Mouse (Mus musculus) embryonic stem cell, embryonic (primary cell): ENCODE results near the gene Cxcl15.

Experiments
- CTCF ChIA-PET, 4 experiments: fragments of 300-600 bp in 2 of 4; fragments of 350-600 bp in 2 of 4; sonication (Branson Sonifier 250); formaldehyde crosslinking; loops; one replicate each; lab custom pipeline; 2022; ENCODE audit warnings: inconsistent platforms in 2 of 4; lab: Charles Lee
- POLR2A ChIA-PET, 4 experiments: fragments of 300-600 bp in 2 of 4; fragments of 350-600 bp in 2 of 4; sonication (Branson Sonifier 250); formaldehyde crosslinking; loops; one replicate each; lab custom pipeline; 2022; ENCODE audit warnings: antibody characterized with exemption in 4 of 4, inconsistent platforms in 1 of 4; lab: Charles Lee

Gene Cxcl15

GRCm38 (mm10) chr5:90794195-90794625, at the start of gene Cxcl15:
Cxcl15 (plus strand) TSS chr5:90794534.
- ChIA-PET POLR2A (no interaction called here), CTCF (no interaction called here)

GRCm38 (mm10) chr5:90753934-90754333, 40.4 kb upstream of the Cxcl15 start:
- ChIA-PET CTCF (no interaction called here), POLR2A (no interaction called here)

GRCm38 (mm10) chr5:90758020-90758605, 36.2 kb upstream of the Cxcl15 start:
- ChIA-PET CTCF (no interaction called here), POLR2A (interaction anchor here in 2 of 4 experiments (0.6 to 1.7 kb wide), 2 partner anchors 9 to 107 kb away, joined by 4 to 5 read pairs; no protein-coding TSS in a partner anchor)

GRCm38 (mm10) chr5:90759077-90760065, 35.0 kb upstream of the Cxcl15 start, which contains the start of gene Cxcl5:
Cxcl5 (plus strand) TSS chr5:90759360.
- POLR2A ChIA-PET: interaction anchor here in 1 of 4 experiments (0.7 to 1.7 kb wide), 5 partner anchors 8 to 272 kb away, joined by 3 to 7 read pairs (median 5); partner anchors contain the start of gene Pf4
- CTCF ChIA-PET: interaction anchor here in 1 of 4 experiments (0.5 to 0.6 kb wide), 2 partner anchors 27 to 555 kb away, joined by 4 to 10 read pairs; no protein-coding TSS in a partner anchor

- ChIA-PET POLR2A (interaction anchor here in 1 of 4 experiments (0.7 to 0.8 kb wide), 2 partner anchors 247 to 273 kb away, joined by 3 to 5 read pairs; no protein-coding TSS in a partner anchor), CTCF (interaction anchor here in 1 of 4 experiments (0.6 kb wide), 1 partner anchor 27 kb away, joined by 4 read pairs; no protein-coding TSS in a partner anchor)
Measured at GRCm38 (mm10) chr5:90760303-90760702, 34.0 kb upstream of the Cxcl15 start.

GRCm38 (mm10) chr5:90760844-90761243, 33.5 kb upstream of the Cxcl15 start:
- POLR2A ChIA-PET: no interaction called here
- CTCF ChIA-PET: no interaction called here

GRCm38 (mm10) chr5:90761834-90762233, 32.5 kb upstream of the Cxcl15 start:
- CTCF ChIA-PET: interaction anchor here in 1 of 4 experiments (0.7 kb wide), 1 partner anchor 261 kb away, joined by 3 read pairs; no protein-coding TSS in a partner anchor
- POLR2A ChIA-PET: no interaction called here

- ChIA-PET POLR2A (no interaction called here), CTCF (no interaction called here)
Measured at GRCm38 (mm10) chr5:90763912-90764665, 30.2 kb upstream of the Cxcl15 start.

- ChIA-PET CTCF (interaction anchor here in 2 of 4 experiments (0.6 kb wide), 2 partner anchors 90 to 108 kb away, joined by 3 to 5 read pairs; no protein-coding TSS in a partner anchor), POLR2A (interaction anchor here in 1 of 4 experiments (1.2 kb wide), 1 partner anchor 14 kb away, joined by 3 read pairs; no protein-coding TSS in a partner anchor)
Measured at GRCm38 (mm10) chr5:90765821-90766606, 28.3 kb upstream of the Cxcl15 start.

GRCm38 (mm10) chr5:90768218-90768617, 26.1 kb upstream of the Cxcl15 start, which contains the start of gene Ppbp:
Ppbp (plus strand) TSS chr5:90768518.
- POLR2A ChIA-PET: interaction anchor here in 1 of 4 experiments (1.4 kb wide), 1 partner anchor 9 kb away, joined by 5 read pairs; the partner anchor contains the start of gene Cxcl5
- CTCF ChIA-PET: no interaction called here

GRCm38 (mm10) chr5:90771369-90771768, 23.0 kb upstream of the Cxcl15 start:
- POLR2A ChIA-PET: interaction anchor here in 1 of 4 experiments (1.3 kb wide), 1 partner anchor 12 kb away, joined by 7 read pairs; the partner anchor contains the start of gene Cxcl5

GRCm38 (mm10) chr5:90771880-90772653, 22.3 kb upstream of the Cxcl15 start, which contains the start of gene Pf4:
Pf4 (plus strand) TSS chr5:90772435.
- CTCF ChIA-PET: interaction anchor here in 1 of 4 experiments (0.6 kb wide), 1 partner anchor 66 kb away, joined by 4 read pairs; no protein-coding TSS in a partner anchor
- POLR2A ChIA-PET: interaction anchor here in 1 of 4 experiments (0.6 to 1.3 kb wide), 3 partner anchors 13 to 285 kb away, joined by 3 to 7 read pairs (median 5); partner anchors contain the start of gene Cxcl5

More at GRCm38 (mm10) chr5:90771369-90771768, 23.0 kb upstream of the Cxcl15 start:
- CTCF ChIA-PET: no interaction called here

GRCm38 (mm10) chr5:90775562-90775961, 18.8 kb upstream of the Cxcl15 start:
- POLR2A ChIA-PET: interaction anchor here in 1 of 4 experiments (0.7 kb wide), 1 partner anchor 106 kb away, joined by 3 read pairs; no protein-coding TSS in a partner anchor

GRCm38 (mm10) chr5:90777621-90778020, 16.7 kb upstream of the Cxcl15 start:
- ChIA-PET POLR2A (interaction anchor here in 1 of 4 experiments (1.2 kb wide), 1 partner anchor 19 kb away, joined by 3 read pairs; the partner anchor contains the start of gene Cxcl5), CTCF (interaction anchor here in 1 of 4 experiments (1.0 kb wide), 1 partner anchor 8 kb away, joined by 3 read pairs; the partner anchor contains the start of gene Cxcl3)

More at GRCm38 (mm10) chr5:90775562-90775961, 18.8 kb upstream of the Cxcl15 start:
- CTCF ChIA-PET: no interaction called here

GRCm38 (mm10) chr5:90778856-90779255, 15.5 kb upstream of the Cxcl15 start:
- ChIA-PET CTCF (no interaction called here), POLR2A (no interaction called here)

- CTCF ChIA-PET: no interaction called here
- POLR2A ChIA-PET: no interaction called here
Measured at GRCm38 (mm10) chr5:90783697-90784096, 10.6 kb upstream of the Cxcl15 start.
